Mouse (Mus musculus) small intestine, adult 2 months (tissue): ENCODE measurements around the gene 0610030E20Rik. TPM values are rescaled to one million over a fixed set of nuclear protein-coding genes. Genes with fewer than 3 reads are reported as not detected.

ENCODE experiments used
- H3K27ac ChIP-seq: fragments of 200-500 bp; 2 replicates; pipeline ENCODE4 v1.5.1; 2012; ENCODE audit warnings: low read depth, low read length, control low read depth, inconsistent platforms; ENCODE audit not compliant: insufficient read depth
- H3K27me3 ChIP-seq: fragments of 200-500 bp; 2 replicates; pipeline ENCODE4 v1.6.1; 2012; ENCODE audit warnings: mild to moderate bottlenecking, moderate library complexity, low read length, inconsistent platforms; ENCODE audit not compliant: control insufficient read depth, insufficient read depth
- H3K36me3 ChIP-seq: fragments of 200-500 bp; 2 replicates; pipeline ENCODE4 v1.6.1; 2012; ENCODE audit warnings: mild to moderate bottlenecking, low read length, control low read depth, inconsistent platforms; ENCODE audit not compliant: control insufficient read depth, insufficient read depth
- H3K4me1 ChIP-seq: fragments of 200-500 bp; 2 replicates; pipeline ENCODE4 v1.6.1; 2012; ENCODE audit warnings: low read length, inconsistent platforms, mixed read lengths; ENCODE audit not compliant: control insufficient read depth, insufficient read depth, insufficient read length
- H3K4me3 ChIP-seq: fragments of 200-500 bp; 2 replicates; pipeline ENCODE4 v1.5.1; 2012; ENCODE audit warnings: low read depth, mild to moderate bottlenecking, control low read depth, inconsistent platforms, low read length, moderate library complexity
- CTCF ChIP-seq: fragments of 200-500 bp; IDR thresholded peaks from 2 replicates; pipeline ENCODE4 v1.5.1; 2012; ENCODE audit warnings: low read depth, mild to moderate bottlenecking, control low read depth, inconsistent platforms, low read length, moderate library complexity, mixed read lengths; ENCODE audit not compliant: insufficient replicate concordance, insufficient read length; ENCODE audit errors: extremely low read depth
- POLR2A ChIP-seq: fragments of 200-500 bp; IDR thresholded peaks from 2 replicates; pipeline ENCODE4 v1.6.1; 2012; ENCODE audit warnings: low read depth, mild to moderate bottlenecking, control low read depth, inconsistent platforms, low read length, moderate library complexity
- WGBS: fragments of 180-500 bp; shearing (Covaris S2); methylation state at CpG from one replicate; pipeline ENCODE4 v1.1.7; 2018; 5-methylcytosine and 5-hydroxymethylcytosine counted together
- polyA plus RNA-seq: library from polyadenylated mRNA; depleted of rRNA; stranded (reverse); fragments of >200 nt; gene quantifications from 2 replicates; pipeline ENCODE4 v1.2.3, GENCODE M21; 2012

0610030E20Rik gene
- polyA plus RNA-seq, 1 experiment = 12.7 TPM

DNA sequence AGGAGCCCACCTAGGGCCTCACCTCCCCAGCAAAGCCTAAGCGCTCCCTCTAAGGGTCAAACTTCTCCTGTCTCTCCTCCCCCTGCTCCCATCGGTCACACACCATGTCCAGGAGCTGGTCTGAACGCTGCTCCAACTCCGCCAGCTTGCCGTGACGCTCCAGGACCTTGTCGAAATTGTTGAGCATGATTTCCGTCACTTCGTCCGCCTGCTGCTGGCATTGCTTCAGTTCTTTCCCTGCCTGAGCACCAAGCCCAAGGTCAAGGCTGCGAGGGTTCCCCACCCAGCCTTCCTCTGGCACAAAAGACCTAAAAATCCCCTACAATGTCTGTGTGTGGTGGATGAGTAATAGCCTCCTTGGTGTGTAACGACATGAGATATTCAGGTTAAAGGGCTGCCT, 23.0 kb downstream of the 0610030E20Rik start:
- 81% methylated on average over 12 of the region's 12 CpGs for WGBS
- Histone ChIP-seq H3K4me1 (peaks cover 30% of the 10 kb centered on the region; the same call in 1 of the 2 replicates), H3K36me3 (no peaks in the 10 kb centered on the region), H3K27me3 (no peaks in the 10 kb centered on the region), H3K4me3 (no peak overlapping the region), H3K27ac (no peak overlapping the region)
- TF ChIP-seq CTCF (no peak), POLR2A (no peak)

DNA sequence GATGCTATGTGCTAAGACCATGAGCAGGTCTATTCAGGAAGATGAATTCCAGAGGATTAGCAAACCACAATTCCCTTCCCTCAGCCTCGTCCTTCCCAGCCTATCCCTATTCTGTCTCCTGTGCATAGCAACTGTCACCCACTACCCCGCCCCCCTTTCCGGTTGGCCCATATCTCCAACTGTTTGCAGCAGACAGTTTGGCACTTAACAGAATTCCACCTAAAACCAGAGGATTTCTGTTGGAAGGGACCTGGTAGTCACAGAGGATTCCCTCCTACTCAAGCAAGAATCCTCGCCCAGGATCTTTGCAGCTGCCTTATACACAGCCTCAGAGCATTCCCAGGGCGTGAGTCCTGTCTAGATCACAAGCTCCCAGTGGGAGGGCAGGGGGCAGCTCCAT, 24.0 kb downstream of the 0610030E20Rik start:
- 70% methylated on average over 5 of the region's 5 CpGs for WGBS
- H3K36me3 ChIP-seq = no peaks in the 10 kb centered on the region
- no peak overlapping the region for H3K4me3 ChIP-seq
- peaks cover 27% of the 10 kb centered on the region; the same call in 1 of the 2 replicates for H3K4me1 ChIP-seq
- TF ChIP-seq POLR2A = no peak
- TF ChIP-seq CTCF = no peak
- H3K27me3 ChIP-seq = no peaks in the 10 kb centered on the region
- no peak overlapping the region for H3K27ac ChIP-seq

- H3K27ac ChIP-seq = no peak overlapping the region
- TF ChIP-seq CTCF (no peak), POLR2A (no peak)
- 16% methylated on average over 1 of the region's 1 CpGs for WGBS
Measured at GRCm38 (mm10) chr6:72371571-72371970, 24.5 kb downstream of the 0610030E20Rik start.

DNA sequence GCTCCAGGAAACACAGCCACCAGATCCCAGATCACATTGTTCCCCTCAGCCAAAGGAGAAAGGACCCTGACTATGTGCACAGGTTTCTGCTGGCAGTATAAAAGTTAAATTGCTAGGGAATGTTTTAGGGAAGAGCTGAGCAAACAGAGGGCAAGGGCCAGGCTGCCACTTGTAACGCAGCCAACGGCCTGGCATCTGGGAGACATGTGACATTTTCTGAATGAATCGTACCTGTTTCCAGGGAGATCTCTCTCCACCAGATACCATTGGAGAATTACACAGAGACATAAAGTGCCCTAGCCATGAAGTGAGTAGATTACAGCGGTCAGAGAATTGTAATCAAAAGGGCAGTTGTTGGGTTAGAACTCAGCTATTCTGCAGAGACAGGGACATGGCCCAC, 26.1 kb downstream of the 0610030E20Rik start:
- WGBS = 37% methylated on average over 4 of the region's 4 CpGs
- Histone ChIP-seq H3K4me1 (peaks cover 24% of the 10 kb centered on the region; the same call in 1 of the 2 replicates), H3K27ac (peak overlapping the region; percentile 57), H3K4me3 (no peak overlapping the region), H3K36me3 (no peaks in the 10 kb centered on the region), H3K27me3 (no peaks in the 10 kb centered on the region)
- no peak for TF ChIP-seq POLR2A
- TF ChIP-seq CTCF = no peak

More at GRCm38 (mm10) chr6:72371571-72371970, 24.5 kb downstream of the 0610030E20Rik start:
- Histone ChIP-seq H3K36me3 (no peaks in the 10 kb centered on the region), H3K4me1 (peaks cover 24% of the 10 kb centered on the region; the same call in 1 of the 2 replicates), H3K27me3 (no peaks in the 10 kb centered on the region), H3K4me3 (no peak overlapping the region)

- Histone ChIP-seq H3K4me1 (peaks cover 24% of the 10 kb centered on the region; the same call in 1 of the 2 replicates), H3K36me3 (no peaks in the 10 kb centered on the region), H3K4me3 (no peak overlapping the region), H3K27ac (no peak overlapping the region), H3K27me3 (no peaks in the 10 kb centered on the region)
- 46% methylated on average over 7 of the region's 7 CpGs for WGBS
- TF ChIP-seq POLR2A = no peak
- TF ChIP-seq CTCF = no peak
Measured at GRCm38 (mm10) chr6:72374206-72374605, 27.1 kb downstream of the 0610030E20Rik start.

DNA sequence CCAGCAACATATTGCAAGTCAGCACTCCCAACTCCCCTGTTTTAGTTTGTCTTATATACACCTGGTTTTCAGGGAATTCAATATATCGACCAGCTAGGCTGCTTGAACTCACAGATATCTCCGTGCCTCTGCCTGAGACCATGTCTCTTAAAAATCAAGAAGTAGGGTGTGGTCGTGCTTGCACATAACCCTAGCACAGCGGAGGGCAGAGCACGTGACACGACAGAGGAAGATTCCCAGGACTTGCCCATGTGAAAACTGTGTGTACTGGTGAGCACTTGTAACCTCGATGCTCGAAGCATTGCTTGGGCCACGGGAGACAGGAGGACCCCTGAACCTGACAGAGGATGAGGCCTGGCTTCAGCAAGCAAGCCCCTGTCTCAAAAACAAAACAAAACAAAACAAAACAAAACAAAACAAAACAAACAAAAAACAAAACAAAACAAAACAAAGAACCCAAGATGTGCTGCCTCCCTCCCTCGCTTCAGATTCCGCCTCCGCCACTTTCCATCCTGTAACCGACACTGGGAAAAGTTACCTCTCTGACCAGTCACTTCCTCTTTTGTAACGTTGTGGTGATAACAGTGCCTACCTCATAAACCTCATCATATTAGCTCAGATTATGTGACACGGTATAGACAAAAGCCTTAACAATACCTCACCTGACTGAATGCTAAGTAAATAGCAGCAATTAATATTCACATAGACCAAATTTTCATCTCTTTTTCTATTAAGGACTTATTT, 27.9 kb downstream of the 0610030E20Rik start:
- no peak overlapping the region for H3K4me3 ChIP-seq
- H3K36me3 ChIP-seq = no peaks in the 10 kb centered on the region
- H3K27me3 ChIP-seq = no peaks in the 10 kb centered on the region
- peaks cover 26% of the 10 kb centered on the region for H3K4me1 ChIP-seq
- no peak overlapping the region for H3K27ac ChIP-seq
- no peak for TF ChIP-seq CTCF
- no peak for TF ChIP-seq POLR2A
- WGBS = 41% methylated on average over 15 of the region's 15 CpGs

- 93% methylated on average over 8 of the region's 8 CpGs for WGBS
- TF ChIP-seq CTCF = no peak
- no peak for TF ChIP-seq POLR2A
Measured at GRCm38 (mm10) chr6:72378510-72379234, 31.6 kb downstream of the 0610030E20Rik start.

More at GRCm38 (mm10) chr6:72378510-72379234, 31.6 kb downstream of the 0610030E20Rik start:
- H3K36me3 ChIP-seq = no peaks in the 10 kb centered on the region
- H3K4me1 ChIP-seq = peaks cover 14% of the 10 kb centered on the region
- H3K4me3 ChIP-seq = no peak overlapping the region
- H3K27me3 ChIP-seq = no peaks in the 10 kb centered on the region
- no peak overlapping the region for H3K27ac ChIP-seq
